Comparison of ENCODE assay signal across 11 mouse cellular contexts in genomic region chr6:98048671-98049438, GRCm38 (mm10).
DNase-seq lines count a peak whose midpoint lies in the region; ATAC-seq and TF ChIP-seq lines count a peak whose summit lies in the region.
"Had no signal": no experiment of that assay in that cellular context is flagged by ENCODE, and none has a peak within 500 bp of the region (broad histone marks: within the 10 kb centered on the region; RNA-seq: fewer than 3 reads in every experiment).

No protein-coding gene starts in this region.

- no peaks in the 10 kb centered on the region for H3K36me3 ChIP-seq in lung, postnatal 0 days (ENCODE audit: insufficient read depth, low read length)
- H3K36me3 ChIP-seq in stomach, embryonic 16.5 days (ENCODE audit: control insufficient read depth, insufficient read depth, low read length) = no peaks in the 10 kb centered on the region
- H3K36me3 ChIP-seq: limb, embryonic 10.5 days had no signal

- TF ChIP-seq CTCF in lung, postnatal 0 days (IDR thresholded peaks at IDR 0.05) = no peak

- H3K27me3 ChIP-seq in lung, postnatal 0 days (replicated peaks; ENCODE audit: insufficient read depth, low read length) = no peaks in the 10 kb centered on the region
- H3K27me3 ChIP-seq in stomach, embryonic 16.5 days (ENCODE audit: control insufficient read depth, insufficient read depth, low read length) = no peaks in the 10 kb centered on the region

- H3K9ac ChIP-seq in lung, postnatal 0 days (replicated peaks; ENCODE audit: low read depth) = no peak overlapping the region
- no peak overlapping the region for H3K9ac ChIP-seq in stomach, embryonic 16.5 days (ENCODE audit: low read length)

- TF ChIP-seq EP300 in lung, postnatal 0 days (IDR thresholded peaks at IDR 0.05) = no peak

- no peaks in the 10 kb centered on the region for H3K4me1 ChIP-seq in lung, postnatal 0 days (ENCODE audit: insufficient read depth, low read depth, low read length)
- H3K4me1 ChIP-seq in stomach, embryonic 16.5 days (ENCODE audit: control insufficient read depth, insufficient read depth, low read length) = peaks cover 5% of the 10 kb centered on the region; the same call in 1 of the 2 replicates

- no peak overlapping the region for H3K4me3 ChIP-seq in lung, postnatal 0 days (ENCODE audit: low read depth, low read length)
- H3K4me3 ChIP-seq in stomach, embryonic 16.5 days (replicated peaks; ENCODE audit: low read length) = no peak overlapping the region
- H3K4me3 ChIP-seq: limb, embryonic 10.5 days; myocyte had no signal

- 44% methylated on average over 14 of the region's 14 CpGs for WGBS in lung, postnatal 0 days
- 47% methylated on average over 14 of the region's 14 CpGs for WGBS in stomach, embryonic 16.5 days

- no peaks in the 10 kb centered on the region for H3K9me3 ChIP-seq in lung, postnatal 0 days (ENCODE audit: low read length)
- H3K9me3 ChIP-seq in stomach, embryonic 16.5 days (replicated peaks; ENCODE audit: control insufficient read depth, low read length) = no peaks in the 10 kb centered on the region
- H3K9me3 ChIP-seq: limb, embryonic 10.5 days had no signal

- no peak overlapping the region for H3K27ac ChIP-seq in lung, postnatal 0 days (ENCODE audit: low read length)
- no peak overlapping the region for H3K27ac ChIP-seq in stomach, embryonic 16.5 days (ENCODE audit: low read length)
- H3K27ac ChIP-seq: limb, embryonic 10.5 days had no signal

- ATAC-seq in lung, postnatal 0 days = no peak
- ATAC-seq in stomach, embryonic 16.5 days (ENCODE audit: insufficient read depth, low FRiP score) = peak; percentile 38

- DNase-seq in cerebellum, adult 9-11 months = peak; percentile 38
- DNase-seq in cerebellum, adult 11 months = no peak
- peak; percentile 19 for DNase-seq in lung, postnatal 10 days
- DNase-seq in lung, postnatal 0 days (ENCODE audit: low spot score) = no peak
- DNase-seq in layer of hippocampus, adult 9-10 months (ENCODE audit: low spot score) = peak; percentile 7
- DNase-seq in spleen, postnatal 4 days (ENCODE audit: low spot score in 2 of 2) = no peak
- DNase-seq in adrenal gland, postnatal 36 days = no peak
- DNase-seq: thymus, postnatal 36 days had no signal

- no peak overlapping the region for H3K4me2 ChIP-seq in lung, postnatal 0 days (replicated peaks; ENCODE audit: low read depth, low read length)
- no peak overlapping the region for H3K4me2 ChIP-seq in stomach, embryonic 16.5 days (ENCODE audit: low read depth, low read length)

Comparison
In these comparisons a context has a peak if more than half of its experiments do, and no peak if none do; other contexts are left out.
1. DNase-seq: peak in cerebellum, adult 9-11 months (single experiment), lung, postnatal 10 days (single experiment) and layer of hippocampus, adult 9-10 months (single experiment); none in cerebellum, adult 11 months (single experiment), lung, postnatal 0 days (single experiment), spleen, postnatal 4 days (0 of 2) and adrenal gland, postnatal 36 days (0 of 2).